Mouse (Mus musculus): ENCODE measurements around the gene Hspb2. TPM values are rescaled to one million over a fixed set of nuclear protein-coding genes. Genes with fewer than 3 reads are reported as not detected.

Gene Hspb2
- polyA plus RNA-seq (2012; rRNA removed), result 0.95 and 9.7 TPM in 2 replicates

GRCm38 (mm10) chr9:50752054-50752602 is at the start of gene Hspb2:
Hspb2 (minus strand) TSS chr9:50752354.

GRCm38 (mm10) chr9:50774991-50775612 is 22.9 kb upstream of the Hspb2 start, which contains the start of the genes Alg9 and 1110032A03Rik:
Alg9 (plus strand) TSS chr9:50775019.
1110032A03Rik (minus strand) TSS chr9:50775520.

GRCm38 (mm10) chr9:50768107-50769002 is 16.2 kb upstream of the Hspb2 start, which contains the start of gene Fdxacb1:
Fdxacb1 (plus strand) TSS chr9:50768236.

GRCm38 (mm10) chr9:50751323-50751722 is 831 bp downstream of the Hspb2 start, which contains the start of gene Cryab:
Cryab (plus strand) TSS chr9:50751325.

GRCm38 (mm10) chr9:50746214-50746677 is 5.9 kb downstream of the Hspb2 start, which contains the start of gene 2310030G06Rik:
2310030G06Rik (minus strand) TSS chr9:50746536.

GRCm38 (mm10) chr9:50738914-50739870 is 13.0 kb downstream of the Hspb2 start, which contains the start of gene Dixdc1:
Dixdc1 (minus strand) TSS chr9:50739517.

Other genes starting within 250 kb of the Hspb2 start
- gene Pts, start 223.6 kb downstream of the Hspb2 start, polyA plus RNA-seq (2012; rRNA removed), result 82.2 and 86.4 TPM in 2 replicates
- gene Il18, start 197.5 kb downstream of the Hspb2 start, polyA plus RNA-seq (2012; rRNA removed), result 14.3 and 17.1 TPM in 2 replicates
- 0.35 and 0.48 TPM in 2 replicates for gene Bco2, start 197.2 kb downstream of the Hspb2 start, polyA plus RNA-seq (2012; rRNA removed)
- gene Tex12, start 191.0 kb downstream of the Hspb2 start, polyA plus RNA-seq (2012; rRNA removed), result not detected in 2 replicates
- gene Sdhd, start 148.5 kb downstream of the Hspb2 start, polyA plus RNA-seq (2012; rRNA removed), result 145 and 152 TPM in 2 replicates
- gene Timm8b, start 148.4 kb downstream of the Hspb2 start, polyA plus RNA-seq (2012; rRNA removed), result 368 and 467 TPM in 2 replicates
- 3.9 and 4.9 TPM in 2 replicates for gene Pih1d2, start 135.0 kb downstream of the Hspb2 start, polyA plus RNA-seq (2012; rRNA removed)
- gene Nkapd1, start 134.9 kb downstream of the Hspb2 start, polyA plus RNA-seq (2012; rRNA removed), result 22.2 and 22.6 TPM in 2 replicates
- gene Dlat, start 92.6 kb downstream of the Hspb2 start, polyA plus RNA-seq (2012; rRNA removed), result 30.6 and 34.2 TPM in 2 replicates
- 31.3 and 33.4 TPM in 2 replicates for gene Dixdc1, start 12.8 kb downstream of the Hspb2 start, polyA plus RNA-seq (2012; rRNA removed)
- gene 2310030G06Rik, start 5.8 kb downstream of the Hspb2 start, polyA plus RNA-seq (2012; rRNA removed), result 1.4 and 2.1 TPM in 2 replicates
- gene Cryab, start 1.0 kb downstream of the Hspb2 start, polyA plus RNA-seq (2012; rRNA removed), result 4.3 and 17.1 TPM in 2 replicates
- 6.8 and 7.7 TPM in 2 replicates for gene Fdxacb1, start 15.9 kb upstream of the Hspb2 start, polyA plus RNA-seq (2012; rRNA removed)
- gene Alg9, start 22.7 kb upstream of the Hspb2 start, polyA plus RNA-seq (2012; rRNA removed), result 38.1 and 40.1 TPM in 2 replicates
- 43.7 and 47.8 TPM in 2 replicates for gene 1110032A03Rik, start 23.2 kb upstream of the Hspb2 start, polyA plus RNA-seq (2012; rRNA removed)
- gene Ppp2r1b, start 92.9 kb upstream of the Hspb2 start, polyA plus RNA-seq (2012; rRNA removed), result 29.8 and 38.0 TPM in 2 replicates